Mouse (Mus musculus): ENCODE measurements at regions not wholly inside any gene's neighbourhood (a gene's known extent, or its start where the extent isn't known, plus 50 kb on each side); places are given as distances from the start of the nearest gene placed in this dataset.

DNA sequence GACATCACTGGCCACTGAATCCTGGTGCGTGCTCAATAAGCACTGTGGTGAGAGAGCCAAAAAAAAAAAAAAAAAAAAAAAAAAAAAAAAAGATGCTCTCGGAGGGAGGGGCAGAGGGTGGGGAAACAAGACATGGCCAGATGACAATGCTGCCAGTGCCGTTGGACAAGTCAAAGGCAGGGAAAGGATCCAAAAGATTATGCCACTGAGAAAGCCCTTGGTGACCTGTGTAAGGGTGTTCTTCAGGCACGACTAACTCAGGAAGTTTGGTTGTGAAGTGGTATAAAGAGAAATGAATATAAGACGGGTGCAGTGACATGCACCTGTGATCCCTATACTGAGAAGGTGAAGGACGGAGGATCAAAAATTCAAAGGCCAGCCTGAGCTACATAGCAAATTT, 121.8 kb upstream of the Max start:
- TF ChIP-seq CTCF (IDR thresholded peaks at IDR 0.05; ENCODE audit: low read depth, low read length), result no peak
- no peak for TF ChIP-seq POLR2A (IDR thresholded peaks at IDR 0.05; ENCODE audit: extremely low read depth, insufficient read depth, low read length)
